Mouse (Mus musculus) thymus, adult 18-20 months (tissue): Measurements from ENCODE around the gene Rnaset2b.
"Not testable (repeated sequence)": the region's sequence is repeated elsewhere in the genome, so short reads cannot be mapped to it uniquely, and the experiment has no call there.

Source experiments
- DNase-seq, 2 experiments: peaks; one replicate each; pipeline ENCODE4 v3.0.0; 2022; ENCODE audit warnings: mixed read lengths in 2 of 2

Gene Rnaset2b

GRCm38 (mm10) chr17:6970334-6970733, at the start of gene Rnaset2b:
TSS of gene Rnaset2b (plus strand) at chr17:6970634.
- not testable (repeated sequence) for DNase-seq

DNA sequence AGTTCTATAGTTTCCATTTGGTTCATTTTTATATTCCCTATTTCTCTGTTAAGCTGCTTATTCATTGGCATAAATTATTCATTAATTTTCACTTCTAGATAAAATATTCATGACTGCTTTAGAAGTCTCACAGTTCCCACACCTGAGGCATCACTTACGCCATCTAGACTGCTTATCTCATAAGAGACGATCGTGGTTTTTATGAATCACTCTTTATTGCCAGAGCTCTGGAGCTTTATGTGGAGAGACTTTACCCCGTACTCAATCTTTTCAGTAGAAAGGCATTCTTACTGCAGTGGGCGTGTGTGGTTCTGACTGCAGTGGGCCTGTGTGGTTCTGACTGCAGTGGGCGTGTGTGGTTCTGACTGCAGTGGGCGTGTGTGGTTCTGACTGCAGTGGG, 38.8 kb upstream of the Rnaset2b start:
- not testable (repeated sequence) for DNase-seq

DNA sequence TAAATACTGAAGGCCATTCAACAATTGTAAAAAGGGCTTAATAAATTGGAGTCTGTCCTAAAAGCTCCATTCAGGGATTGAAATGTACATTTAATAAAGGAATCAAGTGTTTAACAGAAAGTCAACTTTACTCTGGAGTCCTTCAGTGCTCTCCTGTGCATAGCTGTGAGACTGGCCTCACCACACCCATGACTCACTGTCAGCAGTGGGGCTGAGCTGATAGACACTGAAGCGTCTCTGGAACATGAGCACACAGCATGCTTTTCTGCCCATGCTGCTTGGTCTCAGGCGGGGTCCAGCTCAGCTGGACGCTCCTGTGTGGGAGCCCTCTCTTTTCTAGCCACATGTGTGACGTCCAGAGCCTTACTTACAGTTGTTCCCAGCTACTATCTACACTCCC, 27.9 kb upstream of the Rnaset2b start:
- not testable (repeated sequence) for DNase-seq

DNA sequence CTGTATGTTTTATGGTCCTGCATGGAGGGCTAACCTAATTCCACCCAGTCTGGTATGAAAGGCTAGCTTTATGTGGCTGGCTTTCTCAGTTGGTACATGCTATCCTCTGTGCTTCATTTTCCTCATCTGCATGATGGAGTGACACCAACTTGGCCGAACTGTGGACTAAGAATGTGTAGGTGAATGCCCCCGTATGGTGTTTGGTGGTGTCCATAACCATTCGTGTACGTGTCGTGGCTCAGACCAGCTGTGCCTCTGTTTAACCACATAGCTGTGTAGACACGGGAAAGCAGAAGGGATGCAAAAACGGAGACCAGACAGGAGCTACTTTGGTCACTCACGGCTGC, 22.8 kb upstream of the Rnaset2b start:
- DNase-seq, result not testable (repeated sequence)

GRCm38 (mm10) chr17:6947984-6948768, 22.3 kb upstream of the Rnaset2b start, which contains the start of gene Rsph3b:
TSS of gene Rsph3b (minus strand) at chr17:6948682.
- DNase-seq, result peak; percentile 78 to 86

- DNase-seq, result not testable (repeated sequence)
Observed at GRCm38 (mm10) chr17:6948769-6949228, 21.6 kb upstream of the Rnaset2b start.

- DNase-seq, result not testable (repeated sequence)
Observed at GRCm38 (mm10) chr17:6958881-6959280, 11.6 kb upstream of the Rnaset2b start.

- not testable (repeated sequence) for DNase-seq
Observed at GRCm38 (mm10) chr17:6959543-6960259, 10.7 kb upstream of the Rnaset2b start.

GRCm38 (mm10) chr17:6960349-6960748, 10.1 kb upstream of the Rnaset2b start:
- DNase-seq, result not testable (repeated sequence)

- DNase-seq, result peak; percentile 47 to 53
Observed at GRCm38 (mm10) chr17:6960776-6961175, 9.7 kb upstream of the Rnaset2b start, which contains the start of gene Tagap1. TSS of gene Tagap1 (minus strand) at chr17:6961156.

GRCm38 (mm10) chr17:6961181-6962000, 9.0 kb upstream of the Rnaset2b start:
- not testable (repeated sequence) for DNase-seq

- DNase-seq, result not testable (repeated sequence)
Observed at GRCm38 (mm10) chr17:6962339-6962738, 8.1 kb upstream of the Rnaset2b start.

GRCm38 (mm10) chr17:6962936-6963335, 7.5 kb upstream of the Rnaset2b start:
- DNase-seq, result not testable (repeated sequence)

GRCm38 (mm10) chr17:6965364-6965763, 5.1 kb upstream of the Rnaset2b start:
- not testable (repeated sequence) for DNase-seq

DNA sequence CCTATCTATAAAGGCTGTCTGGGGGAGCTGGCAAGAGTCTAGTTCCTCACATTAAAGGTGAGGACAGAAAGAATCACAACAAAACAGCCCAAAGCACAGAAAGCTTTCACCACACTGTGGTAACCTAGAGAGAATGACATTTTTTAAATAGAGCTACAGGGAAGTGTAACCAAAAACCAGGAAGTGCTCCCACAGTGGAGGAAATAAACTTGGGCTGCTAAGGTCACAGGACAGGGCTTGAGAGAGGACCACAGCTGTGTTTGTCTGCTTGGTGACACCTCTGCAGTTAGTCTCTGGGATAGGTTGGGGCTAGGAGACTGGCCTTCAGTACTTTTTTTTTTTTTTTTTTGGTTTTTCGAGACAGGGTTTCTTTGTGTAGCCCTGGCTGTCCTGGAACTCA, 2.8 kb upstream of the Rnaset2b start:
- not testable (repeated sequence) for DNase-seq

- DNase-seq, result not testable (repeated sequence)
Observed at GRCm38 (mm10) chr17:6971238-6971637, 804 bp downstream of the Rnaset2b start.

DNA sequence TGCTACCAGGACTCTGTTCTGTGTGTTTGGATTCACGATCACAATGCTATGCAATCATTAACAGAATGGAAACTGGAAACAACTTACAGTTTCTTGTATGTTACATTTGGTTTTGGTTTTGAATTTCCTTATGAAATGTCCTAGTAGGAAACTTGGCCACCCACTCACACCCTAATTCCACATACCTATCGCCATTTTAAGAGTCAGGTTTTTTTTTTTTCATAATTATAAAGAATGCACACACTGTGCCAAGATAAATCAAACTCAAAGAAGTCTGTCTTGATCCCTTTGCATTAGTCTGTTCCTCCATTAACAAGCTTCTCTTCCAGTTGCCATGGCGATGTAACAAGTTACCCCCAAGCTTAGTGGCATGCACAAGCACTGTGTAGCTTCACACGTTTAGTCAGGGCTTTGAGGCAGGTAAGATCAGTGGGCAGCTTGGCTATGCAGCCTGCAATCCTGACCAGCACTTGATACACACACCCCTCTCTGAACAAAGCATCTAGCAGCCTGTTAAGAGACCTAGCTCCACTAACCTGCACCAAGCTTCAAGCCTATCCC, 2.5 kb downstream of the Rnaset2b start:
- DNase-seq, result not testable (repeated sequence)

GRCm38 (mm10) chr17:6974985-6975384, 4.6 kb downstream of the Rnaset2b start:
- DNase-seq, result not testable (repeated sequence)

DNA sequence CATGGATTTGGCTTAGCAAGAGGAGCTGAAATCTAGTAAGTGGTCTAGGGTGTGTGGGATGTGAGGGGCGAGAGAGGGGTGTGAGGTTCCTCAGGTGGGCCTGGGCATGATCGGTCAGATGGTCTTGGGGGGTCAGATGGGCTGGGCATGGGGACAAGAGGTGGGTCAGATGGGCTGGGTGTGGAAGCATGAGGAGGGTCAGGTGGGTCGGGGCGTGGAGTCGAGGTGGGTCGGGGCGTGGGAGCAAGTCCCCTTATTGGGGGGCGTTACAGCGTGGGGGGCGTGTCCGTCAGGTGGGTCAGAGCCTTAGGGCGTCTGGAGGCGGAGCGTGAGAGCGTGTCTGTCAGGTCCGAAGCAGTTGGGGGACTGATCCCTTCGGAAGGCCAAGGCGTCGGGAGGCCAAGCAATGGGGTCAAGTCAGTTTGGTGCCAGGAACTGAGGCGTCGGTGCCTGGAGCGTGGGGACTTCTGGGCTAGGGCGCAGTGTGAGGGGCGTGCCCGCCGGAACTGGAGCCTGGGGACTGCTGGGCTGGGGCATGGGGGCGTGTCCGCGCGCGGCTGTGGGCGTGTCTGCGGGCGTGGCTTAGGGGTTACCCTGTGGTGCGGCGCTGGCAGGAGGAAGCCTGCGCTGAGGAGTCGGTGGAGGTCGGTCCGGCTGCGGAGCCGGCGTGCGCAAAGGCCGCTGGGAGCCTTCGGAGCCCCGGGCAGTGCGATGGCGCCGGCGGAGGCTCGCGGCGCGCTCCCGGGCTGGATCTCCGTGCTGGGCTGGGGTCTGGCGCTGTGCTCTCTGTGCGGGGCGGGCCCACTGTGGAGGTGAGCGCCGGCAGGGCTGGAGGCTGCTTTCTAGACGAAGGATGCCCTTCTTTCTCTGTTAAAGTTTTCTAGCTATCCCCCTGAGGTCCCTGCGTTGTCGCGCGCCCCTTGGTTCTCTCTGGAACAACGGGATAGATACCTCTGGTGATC, 8.1 kb downstream of the Rnaset2b start, which contains the start of gene Gm49721:
Gene Gm49721 (plus strand): TSS at position 618 of the 962 bp plus-strand sequence.
- peak; percentile 67 to 80 for DNase-seq

- DNase-seq, result not testable (repeated sequence)
Observed at GRCm38 (mm10) chr17:6979380-6979779, 8.9 kb downstream of the Rnaset2b start.

DNA sequence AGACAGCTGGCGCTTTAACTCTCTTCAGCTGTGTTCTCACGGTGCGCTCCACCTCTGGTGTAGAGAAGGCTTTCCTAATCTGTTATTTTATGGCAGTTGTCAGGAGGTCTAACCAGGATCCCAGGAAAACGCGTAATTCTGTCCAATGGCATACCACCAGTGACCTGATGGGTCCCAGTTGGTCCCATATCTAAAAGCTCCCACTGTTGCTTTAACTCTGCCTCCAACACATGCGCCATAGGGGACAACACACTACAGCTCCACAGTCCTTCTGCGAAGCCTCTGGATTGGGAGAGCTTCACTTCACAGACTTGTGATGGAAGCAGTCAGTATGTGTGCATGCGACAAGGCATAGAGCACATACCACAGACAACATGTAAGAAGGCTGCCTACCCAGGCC, 9.7 kb downstream of the Rnaset2b start:
- DNase-seq, result not testable (repeated sequence)
